Mouse (Mus musculus): ENCODE results near the gene Mzf1. TPM values are rescaled to one million over a fixed set of nuclear protein-coding genes. Genes with fewer than 3 reads are reported as not detected.

Mzf1 gene
- polyA plus RNA-seq, 1 experiment from 2014 or later, result 4.9 TPM

DNA sequence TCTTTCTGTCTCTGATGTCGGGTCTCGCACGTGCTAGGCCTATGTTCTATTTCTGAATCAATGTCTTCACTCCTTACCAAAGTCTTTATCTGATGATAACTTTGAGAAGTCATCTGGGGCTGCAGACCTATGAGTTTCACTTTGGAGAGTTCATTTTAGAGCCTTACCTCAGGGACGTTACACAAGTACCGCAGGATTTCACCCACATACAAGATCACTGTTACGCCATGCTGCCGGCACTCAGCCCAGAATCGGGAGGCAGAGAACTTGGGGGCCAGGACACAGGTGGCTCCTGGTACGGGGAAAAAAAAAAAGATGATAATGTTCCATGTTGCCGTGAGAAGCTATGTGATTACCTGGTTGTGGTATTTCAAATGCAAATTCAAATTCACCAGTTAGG lies 61.4 kb downstream of the Mzf1 start:
- Histone ChIP-seq H3K4me2 (replicated peaks) (no peak overlapping the region), H3K27me3 (replicated peaks) (no peaks in the 10 kb centered on the region), H3K4me1 (no peaks in the 10 kb centered on the region), H3K36me3 (no peaks in the 10 kb centered on the region), H3K4me3 (no peak overlapping the region), H3K9me3 (no peaks in the 10 kb centered on the region), H3K27ac (no peak overlapping the region), H3K9ac (no peak overlapping the region)
- WGBS, result 86% methylated on average over 10 of the region's 10 CpGs
- ATAC-seq (ENCODE audit: low FRiP score, low read depth), result no peak

Other genes with a start within 250 kb of the Mzf1 start
- gene Zfp329, start 235.9 kb downstream of the Mzf1 start, polyA plus RNA-seq (2016; fragmentation: Nextera tagmentation; extraction: Ambion mirVana), result 25.5 and 26.4 TPM in 2 replicates
- 27.4 and 32.4 TPM in 2 replicates for gene Zfp110, start 220.0 kb downstream of the Mzf1 start, polyA plus RNA-seq (2016; fragmentation: Nextera tagmentation; extraction: Ambion mirVana)
- gene Zfp128, start 173.6 kb downstream of the Mzf1 start, polyA plus RNA-seq (2016; fragmentation: Nextera tagmentation; extraction: Ambion mirVana), result 6.1 and 6.7 TPM in 2 replicates
- 12.0 and 12.5 TPM in 2 replicates for gene Zscan22, start 156.9 kb downstream of the Mzf1 start, polyA plus RNA-seq (2016; fragmentation: Nextera tagmentation; extraction: Ambion mirVana)
- gene Rps5, start 132.5 kb downstream of the Mzf1 start, polyA plus RNA-seq (2016; fragmentation: Nextera tagmentation; extraction: Ambion mirVana), result 583 and 619 TPM in 2 replicates
- gene Rnf225, start 127.3 kb downstream of the Mzf1 start, polyA plus RNA-seq (2016; fragmentation: Nextera tagmentation; extraction: Ambion mirVana), result 0.37 and 0.62 TPM in 2 replicates
- gene Zfp324, start 88.9 kb downstream of the Mzf1 start, polyA plus RNA-seq (2016; fragmentation: Nextera tagmentation; extraction: Ambion mirVana), result 11.6 and 12.1 TPM in 2 replicates
- 12.8 and 13.5 TPM in 2 replicates for gene Zfp446, start 76.9 kb downstream of the Mzf1 start, polyA plus RNA-seq (2016; fragmentation: Nextera tagmentation; extraction: Ambion mirVana)
- 0.33 and 0.46 TPM in 2 replicates for gene Slc27a5, start 56.6 kb downstream of the Mzf1 start, polyA plus RNA-seq (2016; fragmentation: Nextera tagmentation; extraction: Ambion mirVana)
- 382 and 393 TPM in 2 replicates for gene Trim28, start 55.6 kb downstream of the Mzf1 start, polyA plus RNA-seq (2016; fragmentation: Nextera tagmentation; extraction: Ambion mirVana)
- 31.8 and 39.9 TPM in 2 replicates for gene Zbtb45, start 44.7 kb downstream of the Mzf1 start, polyA plus RNA-seq (2016; fragmentation: Nextera tagmentation; extraction: Ambion mirVana)
- 150 and 151 TPM in 2 replicates for gene Chmp2a, start 20.0 kb downstream of the Mzf1 start, polyA plus RNA-seq (2016; fragmentation: Nextera tagmentation; extraction: Ambion mirVana)
- gene Ube2m, start 16.5 kb downstream of the Mzf1 start, polyA plus RNA-seq (2016; fragmentation: Nextera tagmentation; extraction: Ambion mirVana), result 206 and 215 TPM in 2 replicates
- gene Vmn1r85, start 40.4 kb upstream of the Mzf1 start, polyA plus RNA-seq (2016; fragmentation: Nextera tagmentation; extraction: Ambion mirVana), result not detected in 2 replicates
- not detected in 2 replicates for gene Vmn1r86, start 65.2 kb upstream of the Mzf1 start, polyA plus RNA-seq (2016; fragmentation: Nextera tagmentation; extraction: Ambion mirVana)
- not detected in 2 replicates for gene Vmn1r87, start 85.4 kb upstream of the Mzf1 start, polyA plus RNA-seq (2016; fragmentation: Nextera tagmentation; extraction: Ambion mirVana)
- gene Vmn1r88, start 104.8 kb upstream of the Mzf1 start, polyA plus RNA-seq (2016; fragmentation: Nextera tagmentation; extraction: Ambion mirVana), result not detected in 2 replicates
- gene Vmn1r89, start 158.3 kb upstream of the Mzf1 start, polyA plus RNA-seq (2016; fragmentation: Nextera tagmentation; extraction: Ambion mirVana), result not detected in 2 replicates
- gene Lig1, start 222.5 kb upstream of the Mzf1 start, polyA plus RNA-seq (2016; fragmentation: Nextera tagmentation; extraction: Ambion mirVana), result 68.9 and 71.2 TPM in 2 replicates
- gene Zswim9, start 224.0 kb upstream of the Mzf1 start, polyA plus RNA-seq (2016; fragmentation: Nextera tagmentation; extraction: Ambion mirVana), result 12.0 and 17.9 TPM in 2 replicates

Measured in neural tube, embryonic 12.5 days (tissue).